Mouse (Mus musculus) embryo, embryonic 10 days (tissue): Measurements from ENCODE around the gene Gm42957.
"Not testable (repeated sequence)": the region's sequence is repeated elsewhere in the genome, so short reads cannot be mapped to it uniquely, and the experiment has no call there.

ENCODE experiments used
- DNase-seq: peaks from one replicate; pipeline ENCODE4 v3.0.0-alpha.2; 2015; ENCODE audit warnings: low spot score

Gene Gm42957

GRCm38 (mm10) chr3:96623201-96623600 lies 12.1 kb upstream of the Gm42957 start:
- DNase-seq = no peak

DNA sequence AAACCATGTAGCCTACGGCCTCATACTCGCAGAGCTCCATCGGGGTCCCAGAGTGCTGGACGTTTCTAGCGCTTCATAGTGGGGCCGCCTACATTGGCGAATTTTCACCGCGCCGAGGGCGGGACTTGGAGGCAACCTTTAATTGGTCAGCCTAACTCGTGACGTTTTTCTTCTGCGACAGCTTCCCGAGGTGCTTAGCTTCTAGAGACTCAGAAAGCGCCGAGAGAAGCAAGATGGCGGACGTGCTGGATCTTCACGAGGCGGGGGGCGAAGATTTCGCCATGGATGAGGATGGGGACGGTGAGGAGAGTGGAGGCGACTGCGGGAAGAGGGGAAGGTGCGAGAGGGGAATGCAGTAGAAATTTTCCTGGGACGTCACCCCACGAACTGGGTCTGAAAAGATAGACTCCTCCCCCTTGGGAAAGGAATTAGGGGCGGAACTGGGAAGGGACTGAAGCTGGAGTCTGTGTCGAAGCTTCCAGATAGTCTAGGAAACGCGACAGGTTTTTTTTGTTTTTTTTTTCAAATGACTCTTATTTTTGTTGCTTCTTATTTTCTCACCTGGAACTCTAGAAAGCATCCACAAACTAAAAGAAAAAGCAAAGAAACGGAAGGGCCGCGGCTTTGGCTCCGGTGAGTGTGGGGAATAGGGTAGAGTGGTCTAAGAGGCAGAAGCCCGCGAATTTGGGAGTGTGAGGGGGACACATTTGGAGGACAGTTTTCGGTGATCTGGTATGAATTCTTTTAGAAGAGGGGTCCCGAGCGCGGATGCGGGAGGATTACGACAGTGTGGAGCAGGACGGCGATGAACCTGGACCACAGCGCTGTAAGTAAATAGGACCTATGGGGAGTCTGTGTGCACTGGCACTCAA lies 5.3 kb upstream of the Gm42957 start, which contains the start of gene Rbm8a:
Gene Rbm8a, plus strand, starts transcription at position 205 of the 872 bp plus-strand sequence.
- peak; percentile 100 for DNase-seq

GRCm38 (mm10) chr3:96632058-96632457 lies 3.2 kb upstream of the Gm42957 start:
- DNase-seq = no peak

DNA sequence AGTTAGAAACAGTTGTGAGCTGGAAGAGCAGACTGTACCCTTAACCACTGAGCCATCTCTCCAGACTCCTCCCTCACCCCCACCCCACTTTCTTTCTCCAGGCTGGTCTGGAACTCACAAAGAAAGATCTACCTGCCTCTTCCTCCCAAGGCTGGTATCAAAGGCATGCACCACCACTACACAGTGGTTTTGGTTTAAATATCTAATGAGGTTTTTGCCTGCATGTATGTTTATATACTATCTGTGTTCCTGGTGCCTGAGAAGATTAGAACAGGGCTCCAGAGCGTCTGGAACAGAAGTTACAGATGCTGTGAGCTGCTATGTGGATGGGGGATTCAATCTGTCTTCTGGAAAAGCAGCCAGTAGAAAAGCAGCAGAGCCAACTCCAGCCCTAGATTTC lies 1.3 kb upstream of the Gm42957 start:
- DNase-seq = no peak

GRCm38 (mm10) chr3:96635906-96636305 lies 632 bp downstream of the Gm42957 start:
- peak; percentile 17 for DNase-seq

GRCm38 (mm10) chr3:96636448-96636847 lies 1.2 kb downstream of the Gm42957 start:
- no peak for DNase-seq

GRCm38 (mm10) chr3:96639219-96639618 lies 3.9 kb downstream of the Gm42957 start:
- DNase-seq = peak; percentile 76

- peak; percentile 59 for DNase-seq
Observed at GRCm38 (mm10) chr3:96645018-96645649, 9.9 kb downstream of the Gm42957 start, which contains the start of gene Itga10. Itga10 (plus strand) TSS chr3:96645584.

DNA sequence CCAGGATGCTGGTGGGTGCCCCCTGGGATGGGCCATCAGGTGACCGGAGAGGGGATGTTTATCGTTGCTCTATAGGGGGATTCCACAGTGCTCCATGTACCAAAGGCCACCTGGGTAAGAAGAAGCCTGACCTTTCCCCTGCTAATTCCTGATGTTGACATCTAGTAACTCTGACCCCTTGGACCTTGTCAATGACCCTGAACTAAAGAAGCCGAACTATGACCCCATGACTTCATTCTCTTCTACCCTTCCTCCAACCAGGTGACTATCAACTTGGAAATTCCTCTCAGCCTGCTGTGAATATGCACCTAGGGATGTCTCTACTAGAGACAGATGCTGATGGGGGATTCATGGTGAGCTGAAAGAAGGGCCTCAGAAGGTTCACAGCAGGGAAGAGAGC lies 12.1 kb downstream of the Gm42957 start:
- no peak for DNase-seq

GRCm38 (mm10) chr3:96660901-96661300 lies 25.6 kb downstream of the Gm42957 start:
- DNase-seq = no peak

- DNase-seq = no peak
Observed at GRCm38 (mm10) chr3:96662731-96663316, 27.6 kb downstream of the Gm42957 start.

DNA sequence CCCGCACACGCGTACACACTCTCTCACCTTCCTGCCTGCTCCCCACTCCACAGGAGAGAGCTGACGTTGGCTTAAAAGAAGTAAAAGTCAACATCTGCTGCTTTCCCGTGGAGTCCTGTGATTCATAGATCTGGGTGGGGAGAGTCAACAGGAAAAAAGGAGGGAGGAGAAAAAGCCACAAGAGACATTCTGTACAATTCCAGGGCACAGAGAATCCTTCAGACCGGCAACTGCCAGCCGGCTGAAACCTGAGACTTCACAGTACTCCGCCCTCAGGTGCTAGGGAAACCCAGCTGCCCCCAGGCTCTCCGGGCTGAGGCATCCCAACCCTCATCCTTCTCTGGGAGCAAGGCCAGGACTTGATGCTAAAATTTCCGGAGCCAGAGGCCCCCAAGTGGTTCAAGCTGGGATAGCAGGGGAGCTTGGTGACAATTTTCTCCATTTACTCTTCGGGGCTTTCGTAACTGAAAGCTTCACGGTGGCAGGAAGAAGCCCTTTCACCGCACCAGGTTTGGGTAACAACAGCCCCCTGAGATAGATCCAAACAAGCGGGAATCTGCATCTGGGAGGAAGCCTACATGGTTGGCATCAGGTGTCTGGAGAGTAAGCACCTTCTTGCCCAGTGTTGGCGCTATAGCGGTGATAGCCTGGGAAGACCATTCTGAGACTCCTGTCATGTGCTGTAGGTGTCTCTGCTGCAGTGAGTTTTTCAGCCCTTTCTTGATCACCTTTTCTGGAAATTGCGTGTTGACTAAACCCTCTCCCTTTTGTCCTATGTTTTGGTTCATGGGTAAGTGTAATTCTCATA lies 28.4 kb downstream of the Gm42957 start:
- DNase-seq = peak; percentile 83

DNA sequence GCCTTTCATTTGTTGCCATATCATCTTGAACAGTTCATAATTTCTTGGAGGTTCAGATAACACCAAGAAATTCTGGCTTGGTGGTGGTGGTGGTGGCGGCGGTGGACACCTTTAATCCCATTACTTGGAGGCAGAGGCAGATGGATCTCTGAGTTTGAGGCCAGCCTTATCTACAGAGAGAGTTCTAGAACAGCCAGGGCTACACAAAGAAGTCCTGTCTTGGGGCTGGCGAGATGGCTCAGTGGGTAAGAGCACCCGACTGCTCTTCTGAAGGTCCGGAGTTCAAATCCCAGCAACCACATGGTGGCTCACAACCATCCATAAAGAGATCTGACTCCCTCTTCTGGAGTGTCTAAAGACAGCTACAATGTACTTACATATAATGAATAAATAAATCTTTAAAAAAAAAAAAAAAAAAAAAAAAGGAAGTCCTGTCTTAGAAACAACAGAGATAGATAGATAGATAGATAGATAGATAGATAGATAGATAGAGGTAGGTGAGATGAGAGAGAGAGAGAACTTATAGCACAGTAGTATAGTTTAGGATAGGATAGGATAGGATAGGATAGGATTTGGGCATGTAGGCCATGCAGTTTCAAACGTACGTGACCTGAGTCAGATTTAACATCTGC lies 30.6 kb downstream of the Gm42957 start:
- not testable (repeated sequence) for DNase-seq

GRCm38 (mm10) chr3:96666916-96667315 lies 31.6 kb downstream of the Gm42957 start:
- no peak for DNase-seq

GRCm38 (mm10) chr3:96667316-96667715 lies 32.0 kb downstream of the Gm42957 start:
- peak; percentile 58 for DNase-seq

DNA sequence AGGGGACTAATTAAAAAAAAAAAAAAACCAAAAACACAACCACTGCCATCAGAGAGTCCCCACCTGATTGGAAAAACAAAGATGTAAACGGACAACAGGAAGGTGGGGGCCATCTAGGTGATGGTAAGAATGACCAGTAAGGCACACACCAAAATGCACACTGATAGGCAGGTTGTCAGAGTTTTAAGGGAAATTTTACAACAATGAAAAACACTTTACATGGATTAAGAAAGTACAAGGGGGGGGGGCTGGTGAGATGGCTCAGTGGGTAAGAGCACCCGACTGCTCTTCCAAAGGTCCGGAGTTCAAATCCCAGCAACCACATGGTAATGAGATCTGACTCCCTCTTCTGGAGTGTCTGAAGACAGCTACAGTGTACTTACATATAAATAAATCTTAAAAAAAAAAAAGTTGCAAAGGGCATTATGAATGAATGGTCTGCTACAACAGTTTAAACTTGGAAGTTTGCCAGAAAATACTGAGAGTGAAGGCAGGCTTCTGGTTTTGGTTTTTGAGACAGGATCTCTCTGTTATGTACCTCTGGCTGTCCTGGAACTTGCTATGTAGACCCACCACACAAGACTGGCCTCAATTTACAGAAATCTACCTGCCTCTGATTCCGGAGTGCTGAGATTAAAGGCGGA lies 33.3 kb downstream of the Gm42957 start:
- no peak for DNase-seq

DNA sequence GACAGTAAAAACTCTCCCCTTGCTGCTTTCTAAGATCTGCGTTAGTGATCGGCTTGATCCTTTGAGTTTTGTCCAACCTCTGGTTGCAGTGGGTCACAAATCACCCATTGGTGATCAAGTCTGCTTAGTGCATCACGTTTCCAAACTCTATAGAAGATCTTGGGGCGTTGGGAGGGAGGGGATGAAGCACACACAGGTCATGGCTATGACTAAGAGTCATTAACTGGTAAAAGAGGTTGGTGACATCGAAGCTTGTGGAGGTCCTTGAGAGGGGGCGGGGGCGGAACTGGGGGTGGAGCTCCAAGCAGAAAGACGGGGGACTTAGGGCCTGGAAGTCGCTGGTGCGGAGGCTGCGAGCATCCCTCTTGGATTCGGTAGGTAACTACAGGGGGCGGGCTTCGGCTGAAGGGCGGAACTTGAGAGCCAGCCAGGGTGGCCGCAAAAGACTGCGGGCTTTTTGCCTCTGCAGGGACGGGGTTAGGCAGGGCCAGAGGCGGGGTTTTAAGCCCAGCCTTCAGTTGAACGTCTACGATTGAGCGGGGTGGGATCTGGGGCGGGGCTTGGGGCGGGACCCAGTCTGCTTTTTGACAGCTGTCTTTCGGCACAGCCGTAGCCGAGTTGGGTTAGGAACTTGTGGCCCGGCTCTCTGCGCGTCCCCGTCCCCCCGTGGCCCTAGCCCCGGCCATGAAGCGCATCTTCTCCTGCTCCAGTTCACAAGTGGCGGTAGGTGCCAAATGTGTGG lies 34.6 kb downstream of the Gm42957 start, which contains the start of gene Ankrd35:
Gene Ankrd35, plus strand, starts transcription at position 405 of the 742 bp plus-strand sequence.
- peak; percentile 87 for DNase-seq

GRCm38 (mm10) chr3:96671519-96671918 lies 36.2 kb downstream of the Gm42957 start:
- DNase-seq = no peak

GRCm38 (mm10) chr3:96673514-96673913 lies 38.2 kb downstream of the Gm42957 start:
- DNase-seq = no peak

- DNase-seq = peak; percentile 69
Observed at GRCm38 (mm10) chr3:96674442-96674841, 39.2 kb downstream of the Gm42957 start.
